Mouse (Mus musculus) myocyte (in vitro differentiated cells): ENCODE data around the gene Cdc42se1.

Experiments
- E2F4 ChIP-seq: IDR thresholded peaks from one replicate; pipeline ENCODE4 v1.6.1; 2011; ENCODE audit warnings: mild to moderate bottlenecking, control low read depth, moderate library complexity; ENCODE audit not compliant: insufficient read depth
- MYOG ChIP-seq, 3 experiments: IDR thresholded peaks; one replicate each; pipeline ENCODE4 v1.6.1; 2011; ENCODE audit warnings: control low read depth in 2 of 3, low read depth in 2 of 3, mild to moderate bottlenecking in 2 of 3; ENCODE audit not compliant: insufficient read length in 2 of 3, control insufficient read depth in 1 of 3, insufficient read depth in 1 of 3
- POLR2A ChIP-seq: IDR thresholded peaks from one replicate; pipeline ENCODE4 v1.6.1; 2011; ENCODE audit warnings: low read depth, mild to moderate bottlenecking, control low read depth, moderate library complexity; ENCODE audit not compliant: insufficient read length
- USF1 ChIP-seq: IDR thresholded peaks from one replicate; pipeline ENCODE4 v1.6.1; 2011; ENCODE audit warnings: low read depth, mild to moderate bottlenecking, control low read depth, moderate library complexity

- TF ChIP-seq POLR2A (no peak), USF1 (no peak), MYOG (IDR thresholded peaks at IDR 0.05; ENCODE audit: control insufficient read depth in 1 of 3, insufficient read depth in 1 of 3, insufficient read length in 2 of 3, low read depth in 2 of 3) (no peak), E2F4 (no peak)
Measured at GRCm38 (mm10) chr3:95284501-95285281, 56.2 kb downstream of the Cdc42se1 start.
